Mouse (Mus musculus): Measurements from ENCODE around the gene Glrx5. TPM values are rescaled to one million over a fixed set of nuclear protein-coding genes. Genes with fewer than 3 reads are reported as not detected.

The Glrx5 gene
- polyA plus RNA-seq, 1 experiment from 2014 or later, result 254 TPM

DNA sequence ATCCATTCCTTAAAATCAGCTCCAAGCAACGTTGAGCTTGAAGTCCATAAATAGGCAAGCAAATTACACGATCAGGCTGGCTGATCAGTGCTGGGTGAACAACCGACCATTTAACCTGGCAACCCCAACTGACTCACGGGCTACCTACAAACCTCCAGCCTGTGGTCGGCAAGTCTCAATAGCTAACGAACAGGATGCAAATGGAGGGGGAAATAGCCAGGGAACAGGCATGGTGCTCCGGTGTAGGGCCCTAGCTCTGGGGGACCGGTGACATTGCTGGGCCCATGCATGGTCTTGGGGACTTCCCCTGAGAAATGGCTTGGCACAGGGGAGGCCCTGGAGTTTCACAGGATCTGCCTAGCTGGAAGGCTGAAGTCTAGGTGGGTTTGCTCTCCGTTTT is 31.2 kb upstream of the Glrx5 start:
- Histone ChIP-seq H3K36me3 (ENCODE audit: control insufficient read depth, insufficient read depth, low read length) (no peaks in the 10 kb centered on the region), H3K9me3 (replicated peaks; ENCODE audit: control insufficient read depth, low read length) (no peaks in the 10 kb centered on the region), H3K4me3 (ENCODE audit: low read depth, low read length) (no peak overlapping the region), H3K27me3 (ENCODE audit: control insufficient read depth, insufficient read depth, low read length) (peaks cover 6% of the 10 kb centered on the region; the same call in 1 of the 2 replicates), H3K4me2 (no peak overlapping the region), H3K4me1 (ENCODE audit: control insufficient read depth, insufficient read depth, low read length) (no peaks in the 10 kb centered on the region), H3K9ac (ENCODE audit: low read depth, low read length) (no peak overlapping the region), H3K27ac (ENCODE audit: low read depth, low read length) (no peak overlapping the region)
- ATAC-seq (replicated peaks; ENCODE audit: insufficient number of reproducible peaks, low FRiP score, low TSS enrichment), result no peak
- WGBS (ENCODE audit: insufficient replicate concordance), result 78% methylated on average over 9 of the region's 9 CpGs

DNA sequence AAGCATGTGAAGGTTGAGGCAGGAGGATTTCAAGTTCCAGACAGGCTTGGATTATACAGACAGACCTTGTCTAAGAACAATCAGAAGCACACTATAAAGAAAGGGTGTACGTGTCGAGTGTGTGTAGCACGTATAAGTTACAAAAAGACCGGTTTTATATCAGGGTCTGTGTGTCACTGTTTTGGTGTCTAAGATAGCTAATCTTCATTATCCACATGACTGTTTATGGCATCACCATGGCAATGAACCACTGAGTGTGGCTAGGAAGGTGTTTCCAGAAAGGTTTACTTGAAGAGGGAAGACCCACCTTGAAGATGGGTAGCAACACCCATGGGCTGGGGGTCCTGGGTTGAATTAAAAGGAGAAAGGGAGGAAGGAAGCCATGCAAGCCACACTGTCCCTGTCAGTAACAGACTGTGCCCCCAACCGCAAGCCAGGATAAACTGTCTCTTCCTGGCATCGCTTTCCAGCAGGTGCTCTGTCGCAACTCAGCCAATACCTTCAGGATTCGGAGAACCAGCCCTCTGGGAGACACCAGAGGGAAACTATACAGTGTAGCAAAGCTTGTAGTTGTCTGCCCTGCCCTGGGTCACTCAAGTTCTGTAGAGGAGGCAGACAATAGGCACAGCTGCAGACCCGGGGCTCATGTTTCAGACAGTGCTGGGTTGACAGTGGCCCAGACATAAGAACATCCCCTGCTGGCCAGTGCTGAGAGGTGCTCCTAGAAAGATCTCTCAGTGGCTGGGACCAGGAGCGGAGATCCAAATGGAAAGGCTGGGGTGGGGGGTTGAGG is 30.0 kb upstream of the Glrx5 start:
- WGBS (ENCODE audit: insufficient replicate concordance), result 66% methylated on average over 10 of the region's 10 CpGs
- Histone ChIP-seq H3K9ac (ENCODE audit: low read depth, low read length) (no peak overlapping the region), H3K27me3 (ENCODE audit: control insufficient read depth, insufficient read depth, low read length) (peaks cover 10% of the 10 kb centered on the region), H3K36me3 (ENCODE audit: control insufficient read depth, insufficient read depth, low read length) (no peaks in the 10 kb centered on the region), H3K4me3 (ENCODE audit: low read depth, low read length) (no peak overlapping the region), H3K4me2 (no peak overlapping the region), H3K4me1 (ENCODE audit: control insufficient read depth, insufficient read depth, low read length) (no peaks in the 10 kb centered on the region), H3K9me3 (replicated peaks; ENCODE audit: control insufficient read depth, low read length) (no peaks in the 10 kb centered on the region), H3K27ac (ENCODE audit: low read depth, low read length) (no peak overlapping the region)
- no peak for ATAC-seq (replicated peaks; ENCODE audit: insufficient number of reproducible peaks, low FRiP score, low TSS enrichment)

DNA sequence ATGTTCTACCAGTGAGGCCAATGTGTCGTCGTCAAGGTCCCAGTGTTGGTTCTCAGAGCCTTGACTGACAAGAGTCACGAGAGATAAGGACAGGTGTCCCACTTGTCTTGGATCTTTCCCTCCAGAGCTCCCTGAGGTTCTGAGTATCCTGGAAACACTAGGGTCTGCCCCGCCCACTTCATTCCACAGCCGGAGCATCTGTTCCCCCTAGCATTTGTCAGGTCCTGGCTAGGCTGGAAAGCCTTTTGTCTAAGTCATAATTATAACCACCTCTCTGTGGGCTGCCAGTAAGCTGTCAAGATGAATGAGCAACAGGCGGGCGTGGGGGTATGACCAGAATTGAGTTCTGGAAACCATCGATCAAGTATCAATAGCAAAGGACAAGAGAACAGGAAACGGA is 29.3 kb upstream of the Glrx5 start:
- WGBS (ENCODE audit: insufficient replicate concordance), result 52% methylated on average over 9 of the region's 9 CpGs
- H3K9ac ChIP-seq (ENCODE audit: low read depth, low read length), result no peak overlapping the region
- no peaks in the 10 kb centered on the region for H3K36me3 ChIP-seq (ENCODE audit: control insufficient read depth, insufficient read depth, low read length)
- H3K4me3 ChIP-seq (ENCODE audit: low read depth, low read length), result no peak overlapping the region
- H3K9me3 ChIP-seq (replicated peaks; ENCODE audit: control insufficient read depth, low read length), result no peaks in the 10 kb centered on the region
- H3K4me2 ChIP-seq, result no peak overlapping the region
- H3K27ac ChIP-seq (ENCODE audit: low read depth, low read length), result no peak overlapping the region
- H3K4me1 ChIP-seq (ENCODE audit: control insufficient read depth, insufficient read depth, low read length), result no peaks in the 10 kb centered on the region
- no peak for ATAC-seq (replicated peaks; ENCODE audit: insufficient number of reproducible peaks, low FRiP score, low TSS enrichment)
- H3K27me3 ChIP-seq (ENCODE audit: control insufficient read depth, insufficient read depth, low read length), result peaks cover 16% of the 10 kb centered on the region

DNA sequence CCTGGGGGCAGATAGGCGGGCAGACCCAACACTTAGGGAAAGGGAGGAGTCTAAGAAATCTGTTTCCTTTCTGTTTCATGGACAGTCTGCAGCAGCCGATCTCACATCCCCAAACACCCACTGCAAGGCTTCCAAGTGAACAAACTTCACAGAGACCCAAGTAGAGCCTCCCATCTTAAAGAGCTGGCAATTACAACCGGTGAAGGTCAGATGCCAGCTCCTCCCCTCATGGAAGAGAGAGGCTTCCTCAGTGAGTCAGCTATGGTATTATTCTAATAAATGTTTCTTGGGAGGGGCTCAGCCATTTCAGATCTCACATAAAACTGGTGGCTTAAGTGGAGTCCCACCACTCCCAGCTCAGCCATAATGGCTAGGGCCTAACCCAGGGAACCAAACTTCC is 28.8 kb upstream of the Glrx5 start:
- ATAC-seq (replicated peaks; ENCODE audit: insufficient number of reproducible peaks, low FRiP score, low TSS enrichment), result no peak
- Histone ChIP-seq H3K4me3 (ENCODE audit: low read depth, low read length) (no peak overlapping the region), H3K27ac (ENCODE audit: low read depth, low read length) (no peak overlapping the region), H3K36me3 (ENCODE audit: control insufficient read depth, insufficient read depth, low read length) (no peaks in the 10 kb centered on the region), H3K4me2 (no peak overlapping the region), H3K9ac (ENCODE audit: low read depth, low read length) (no peak overlapping the region), H3K9me3 (replicated peaks; ENCODE audit: control insufficient read depth, low read length) (no peaks in the 10 kb centered on the region), H3K4me1 (ENCODE audit: control insufficient read depth, insufficient read depth, low read length) (peaks cover 4% of the 10 kb centered on the region), H3K27me3 (ENCODE audit: control insufficient read depth, insufficient read depth, low read length) (peaks cover 22% of the 10 kb centered on the region)
- 72% methylated on average over 3 of the region's 3 CpGs for WGBS (ENCODE audit: insufficient replicate concordance)

GRCm38 (mm10) chr12:105004956-105005714 is 27.4 kb upstream of the Glrx5 start:
- Histone ChIP-seq H3K4me1 (ENCODE audit: control insufficient read depth, insufficient read depth, low read length) (peaks cover 11% of the 10 kb centered on the region), H3K27ac (ENCODE audit: low read depth, low read length) (no peak overlapping the region), H3K27me3 (ENCODE audit: control insufficient read depth, insufficient read depth, low read length) (peaks cover 32% of the 10 kb centered on the region), H3K9ac (ENCODE audit: low read depth, low read length) (no peak overlapping the region), H3K4me2 (no peak overlapping the region), H3K9me3 (replicated peaks; ENCODE audit: control insufficient read depth, low read length) (no peaks in the 10 kb centered on the region), H3K4me3 (ENCODE audit: low read depth, low read length) (no peak overlapping the region), H3K36me3 (ENCODE audit: control insufficient read depth, insufficient read depth, low read length) (no peaks in the 10 kb centered on the region)
- ATAC-seq (replicated peaks; ENCODE audit: insufficient number of reproducible peaks, low FRiP score, low TSS enrichment), result no peak
- 75% methylated on average over 22 of the region's 22 CpGs for WGBS (ENCODE audit: insufficient replicate concordance)

DNA sequence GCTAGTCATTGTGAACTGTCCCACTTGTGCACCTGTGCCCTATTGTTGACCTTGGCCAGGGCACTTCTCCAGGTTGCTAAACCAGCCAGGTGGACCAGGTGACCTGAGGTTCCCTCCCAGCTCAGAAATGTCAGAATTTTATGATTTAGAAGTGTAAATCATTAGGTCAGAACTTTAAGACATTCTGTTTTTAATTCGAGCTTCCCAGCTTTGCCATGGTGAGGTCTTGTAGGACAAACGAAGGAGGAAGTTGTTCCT is 26.8 kb upstream of the Glrx5 start:
- H3K4me3 ChIP-seq (ENCODE audit: low read depth, low read length), result no peak overlapping the region
- peaks cover 13% of the 10 kb centered on the region for H3K4me1 ChIP-seq (ENCODE audit: control insufficient read depth, insufficient read depth, low read length)
- H3K27ac ChIP-seq (ENCODE audit: low read depth, low read length), result no peak overlapping the region
- ATAC-seq (replicated peaks; ENCODE audit: insufficient number of reproducible peaks, low FRiP score, low TSS enrichment), result no peak
- H3K36me3 ChIP-seq (ENCODE audit: control insufficient read depth, insufficient read depth, low read length), result no peaks in the 10 kb centered on the region
- WGBS (ENCODE audit: insufficient replicate concordance), result 68% methylated on average over 2 of the region's 2 CpGs
- no peaks in the 10 kb centered on the region for H3K9me3 ChIP-seq (replicated peaks; ENCODE audit: control insufficient read depth, low read length)
- H3K4me2 ChIP-seq, result no peak overlapping the region
- no peak overlapping the region for H3K9ac ChIP-seq (ENCODE audit: low read depth, low read length)
- H3K27me3 ChIP-seq (ENCODE audit: control insufficient read depth, insufficient read depth, low read length), result peaks cover 35% of the 10 kb centered on the region

DNA sequence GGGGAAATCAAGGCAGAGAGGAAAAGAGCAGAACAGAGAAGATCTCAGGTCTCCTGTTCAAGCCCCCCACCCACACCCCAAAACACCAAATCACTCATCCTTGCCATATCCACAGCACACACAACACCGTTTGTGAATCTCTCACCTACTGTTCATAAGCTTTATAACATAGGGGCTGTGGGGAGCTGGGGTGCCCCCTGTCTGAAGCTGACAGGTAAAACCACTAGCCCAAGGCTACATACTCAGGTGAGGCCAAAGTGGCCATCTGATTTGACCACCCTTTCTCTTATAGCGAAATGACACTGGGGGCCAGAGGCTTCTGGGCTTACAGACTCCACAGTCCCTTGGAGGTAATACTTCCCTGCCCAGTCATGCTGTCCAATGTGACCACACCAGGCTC is 24.3 kb upstream of the Glrx5 start:
- H3K9me3 ChIP-seq (replicated peaks; ENCODE audit: control insufficient read depth, low read length), result no peaks in the 10 kb centered on the region
- no peak overlapping the region; the same call in 1 of the 2 replicates for H3K9ac ChIP-seq (ENCODE audit: low read depth, low read length)
- H3K4me3 ChIP-seq (ENCODE audit: low read depth, low read length), result no peak overlapping the region; the same call in 1 of the 2 replicates
- H3K27me3 ChIP-seq (ENCODE audit: control insufficient read depth, insufficient read depth, low read length), result peaks cover 41% of the 10 kb centered on the region
- H3K27ac ChIP-seq (ENCODE audit: low read depth, low read length), result no peak overlapping the region
- WGBS (ENCODE audit: insufficient replicate concordance), result 48% methylated on average over 2 of the region's 2 CpGs
- H3K4me1 ChIP-seq (ENCODE audit: control insufficient read depth, insufficient read depth, low read length), result peaks cover 13% of the 10 kb centered on the region
- peak overlapping the region; percentile 96 for H3K4me2 ChIP-seq
- no peak for ATAC-seq (replicated peaks; ENCODE audit: insufficient number of reproducible peaks, low FRiP score, low TSS enrichment)
- no peaks in the 10 kb centered on the region for H3K36me3 ChIP-seq (ENCODE audit: control insufficient read depth, insufficient read depth, low read length)

- 0 out of 2 replicates have a peak, but pooled peaks have one; percentile 19 for ATAC-seq (replicated peaks; ENCODE audit: insufficient number of reproducible peaks, low FRiP score, low TSS enrichment)
- Histone ChIP-seq H3K4me1 (ENCODE audit: control insufficient read depth, insufficient read depth, low read length) (peaks cover 13% of the 10 kb centered on the region), H3K9me3 (replicated peaks; ENCODE audit: control insufficient read depth, low read length) (no peaks in the 10 kb centered on the region), H3K4me3 (ENCODE audit: low read depth, low read length) (peak overlapping the region; percentile 75), H3K4me2 (peak overlapping the region; percentile 96), H3K27ac (ENCODE audit: low read depth, low read length) (no peak overlapping the region), H3K27me3 (ENCODE audit: control insufficient read depth, insufficient read depth, low read length) (peaks cover 41% of the 10 kb centered on the region), H3K9ac (ENCODE audit: low read depth, low read length) (peak overlapping the region; percentile 44; the same call in 1 of the 2 replicates), H3K36me3 (ENCODE audit: control insufficient read depth, insufficient read depth, low read length) (no peaks in the 10 kb centered on the region)
- WGBS (ENCODE audit: insufficient replicate concordance), result 2% methylated on average over 13 of the region's 13 CpGs
These were observed 23.7 kb upstream of the Glrx5 start for GRCm38 (mm10) chr12:105008752-105009178.
